Mouse (Mus musculus) left cerebral cortex, adult 2 months (tissue): ENCODE data around the gene Muc4. TPM values are rescaled to one million over a fixed set of nuclear protein-coding genes. Genes with fewer than 3 reads are reported as not detected.

Experiments
- DNase-seq, 2 experiments: peaks; one replicate each; pipeline ENCODE4 v3.0.0; 2021 to 2022; ENCODE audit warnings: low spot score in 2 of 2, mixed read lengths in 1 of 2; ENCODE audit errors: extremely low spot score in 1 of 2
- H3K27ac ChIP-seq: fragments of 200-600 bp; 2 replicates; pipeline ENCODE4 v1.8.1; 2022
- H3K4me3 ChIP-seq: fragments of 200-600 bp; 2 replicates; pipeline ENCODE4 v1.8.1; 2022
- CTCF ChIP-seq: fragments of 200-600 bp; IDR thresholded peaks from 2 replicates; pipeline ENCODE4 v1.8.1; 2022; ENCODE audit warnings: antibody characterized with exemption, mild to moderate bottlenecking, moderate library complexity
- intact Hi-C: fragments of 180-260 bp; cut with DNase I; formaldehyde crosslinking; loops from one replicate; pipeline ENCODE4 v1.15.1; 2025
- total RNA-seq, 2 experiments: library from RNA; stranded (reverse); gene quantifications; 2 replicates each; pipeline ENCODE4 v1.2.3; 2021

Muc4 gene
- total RNA-seq, 2 experiments from 2014 or later, result not detected

- Histone ChIP-seq H3K27ac (no peak overlapping the region), H3K4me3 (no peak overlapping the region)
- intact Hi-C loops, result no loop called here
- TF ChIP-seq CTCF, result no peak
- no peak for DNase-seq
These were observed 89.7 kb downstream of the Muc4 start for GRCm38 (mm10) chr16:32825380-32825779.

- intact Hi-C loops, result no loop called here
- DNase-seq, result no peak
- H3K4me3 ChIP-seq, result no peak overlapping the region
- peak; percentile 13; the same call in 1 of the 2 replicates for TF ChIP-seq CTCF
- H3K27ac ChIP-seq, result no peak overlapping the region
These were observed 90.8 kb downstream of the Muc4 start for GRCm38 (mm10) chr16:32826521-32826920.

- no peak for TF ChIP-seq CTCF
- DNase-seq, result no peak
- Histone ChIP-seq H3K4me3 (no peak overlapping the region), H3K27ac (no peak overlapping the region)
- intact Hi-C loops, result no loop called here
These were observed 93.4 kb downstream of the Muc4 start for GRCm38 (mm10) chr16:32829104-32829503.

- no peak for TF ChIP-seq CTCF
- Histone ChIP-seq H3K27ac (no peak overlapping the region), H3K4me3 (no peak overlapping the region)
- intact Hi-C loops, result no loop called here
- no peak for DNase-seq
These were observed 95.8 kb downstream of the Muc4 start for GRCm38 (mm10) chr16:32831501-32831900.

Other genes starting within 250 kb of the Muc4 start
- gene Slc51a, start 248.0 kb upstream of the Muc4 start, total RNA-seq, result not detected
- gene Zdhhc19, start 239.6 kb upstream of the Muc4 start, total RNA-seq, result not detected
- 10 to 100 TPM; 68.3 to 85.0 TPM for gene Tfrc, start 127.0 kb upstream of the Muc4 start, total RNA-seq
- 100 to 1,000 TPM; 239 to 244 TPM for gene Tnk2, start 92.0 kb upstream of the Muc4 start, total RNA-seq
- gene Muc20, start 61.5 kb downstream of the Muc4 start, total RNA-seq, result not detected
- gene Smbd1, start 74.6 kb downstream of the Muc4 start, total RNA-seq, result not detected
- gene Fyttd1, start 141.6 kb downstream of the Muc4 start, total RNA-seq, result 100 to 1,000 TPM; 112 to 119 TPM
- gene Rubcn, start 141.9 kb downstream of the Muc4 start, total RNA-seq, result 10 to 100 TPM; 69.8 to 73.7 TPM
- 10 to 100 TPM; 37.7 to 39.3 TPM for gene Lrch3, start 178.2 kb downstream of the Muc4 start, total RNA-seq